19 mouse cellular contexts compared by ENCODE assay signal in the genomic region with DNA sequence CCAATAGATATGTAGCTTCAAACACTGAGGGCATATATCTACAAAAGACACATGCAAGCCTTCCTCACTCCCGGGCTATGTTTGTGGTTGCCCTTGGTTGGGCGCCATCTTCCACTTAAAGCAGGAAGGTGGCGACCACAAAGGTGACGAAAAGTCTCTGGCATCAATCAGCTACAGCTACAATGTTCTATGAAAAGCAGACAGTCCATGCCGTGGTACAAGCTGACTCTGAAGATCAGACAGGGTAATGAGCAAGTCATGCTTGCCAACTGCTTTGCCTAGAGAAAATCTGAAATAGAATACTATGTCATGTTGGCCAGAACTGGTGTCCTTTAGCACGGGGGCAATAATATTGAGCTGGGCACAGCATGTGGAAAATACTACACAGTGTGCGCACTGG. TPM values are rescaled to one million over a fixed set of nuclear protein-coding genes. Genes with fewer than 3 reads are reported as not detected.
DNase-seq lines count a peak whose midpoint lies in the region; ATAC-seq and TF ChIP-seq lines count a peak whose summit lies in the region.
"Had no signal": no experiment of that assay in that cellular context is flagged by ENCODE, and none has a peak within 500 bp of the region (broad histone marks: within the 10 kb centered on the region; RNA-seq: fewer than 3 reads in every experiment).

No protein-coding gene starts in this region.

- H3K9ac ChIP-seq in heart, embryonic 15.5 days: no peak overlapping the region
- no peak overlapping the region for H3K9ac ChIP-seq in midbrain, embryonic 13.5 days (replicated peaks)
- H3K9ac ChIP-seq: embryonic facial prominence, embryonic 13.5 days; forebrain, embryonic 12.5 days; intestine, embryonic 15.5 days; liver, postnatal 0 days had no signal

- WGBS in heart, embryonic 15.5 days: 36% methylated on average over 7 of the region's 7 CpGs
- WGBS in kidney, adult 2 months: 82% methylated on average over 7 of the region's 7 CpGs
- WGBS in midbrain, embryonic 13.5 days: 93% methylated on average over 7 of the region's 7 CpGs

- 0 out of 2 replicates have a peak, but pooled peaks have one; percentile 25 for ATAC-seq in common myeloid progenitor, adult 5-6 weeks (replicated peaks; ENCODE audit: low read depth, poor library complexity, severe bottlenecking)
- ATAC-seq in heart, embryonic 15.5 days (replicated peaks; ENCODE audit: insufficient number of reproducible peaks, insufficient read depth, low FRiP score, low read depth): peak; percentile 94
- ATAC-seq in megakaryocyte-erythroid progenitor cell, adult 5-6 weeks (replicated peaks; ENCODE audit: low FRiP score, low TSS enrichment, poor library complexity, severe bottlenecking): 0 out of 2 replicates have a peak, but pooled peaks have one; percentile 52
- ATAC-seq in midbrain, embryonic 13.5 days: no peak
- ATAC-seq: activated CD4-positive, CD25-positive, alpha-beta regulatory T cell, adult 4 months; intestine, embryonic 15.5 days; liver, postnatal 0 days had no signal

- H3K27ac ChIP-seq in heart, embryonic 15.5 days: peak overlapping the region; percentile 84
- H3K27ac ChIP-seq in kidney, adult 2 months (ENCODE audit: insufficient read depth, low read depth, low read length): no peak overlapping the region
- no peak overlapping the region for H3K27ac ChIP-seq in midbrain, embryonic 13.5 days
- H3K27ac ChIP-seq: embryonic facial prominence, embryonic 13.5 days; forebrain, embryonic 12.5 days; hindbrain, embryonic 10.5 days; intestine, embryonic 15.5 days; left cerebral cortex, adult 2 months; macrophage; stomach, postnatal 0 days had no signal

- DNase-seq in heart, adult 11 months: peak; percentile 98
- no peak for DNase-seq in cerebellum, postnatal 14 days
- no peak for DNase-seq in kidney, adult 2 months
- no peak for DNase-seq in adrenal gland, adult 18-20 months (ENCODE audit: low spot score in 2 of 2)
- DNase-seq: cerebellum, postnatal 36 days; kidney, postnatal 36 days; liver, postnatal 0 days had no signal

- no peak for TF ChIP-seq CTCF in kidney, adult 2 months (conservative IDR thresholded peaks at IDR 0.05; ENCODE audit: insufficient read depth, insufficient read length, low read depth, low read length)

- no peaks in the 10 kb centered on the region for H3K9me3 ChIP-seq in heart, embryonic 15.5 days (replicated peaks)
- no peaks in the 10 kb centered on the region for H3K9me3 ChIP-seq in midbrain, embryonic 13.5 days
- H3K9me3 ChIP-seq: embryonic facial prominence, embryonic 13.5 days; forebrain, embryonic 12.5 days; hindbrain, embryonic 10.5 days; intestine, embryonic 15.5 days had no signal

- no peaks in the 10 kb centered on the region for H3K4me1 ChIP-seq in heart, embryonic 15.5 days (replicated peaks)
- H3K4me1 ChIP-seq in kidney, adult 2 months (ENCODE audit: control insufficient read depth, insufficient read depth, low read length): peaks cover 3% of the 10 kb centered on the region; the same call in 1 of the 2 replicates
- no peaks in the 10 kb centered on the region for H3K4me1 ChIP-seq in midbrain, embryonic 13.5 days (replicated peaks)
- H3K4me1 ChIP-seq: embryonic facial prominence, embryonic 13.5 days; forebrain, embryonic 12.5 days; hindbrain, embryonic 10.5 days; intestine, embryonic 15.5 days had no signal

- H3K4me3 ChIP-seq in heart, embryonic 15.5 days: no peak overlapping the region
- H3K4me3 ChIP-seq in kidney, adult 2 months (ENCODE audit: insufficient read depth, low read depth, low read length): no peak overlapping the region
- no peak overlapping the region for H3K4me3 ChIP-seq in midbrain, embryonic 13.5 days (replicated peaks)
- H3K4me3 ChIP-seq: embryonic facial prominence, embryonic 13.5 days; forebrain, embryonic 12.5 days; hindbrain, embryonic 10.5 days; intestine, embryonic 15.5 days; left cerebral cortex, adult 2 months had no signal

- no peak overlapping the region for H3K4me2 ChIP-seq in heart, embryonic 15.5 days
- H3K4me2 ChIP-seq in midbrain, embryonic 13.5 days (replicated peaks): no peak overlapping the region
- H3K4me2 ChIP-seq: embryonic facial prominence, embryonic 13.5 days; forebrain, embryonic 12.5 days; intestine, embryonic 15.5 days had no signal

- TF ChIP-seq POLR2A in kidney, adult 2 months (IDR thresholded peaks at IDR 0.05; ENCODE audit: low read depth, low read length): no peak

- no peaks in the 10 kb centered on the region for H3K36me3 ChIP-seq in heart, embryonic 15.5 days
- H3K36me3 ChIP-seq in kidney, adult 2 months (ENCODE audit: control insufficient read depth, insufficient read depth, low read length): no peaks in the 10 kb centered on the region
- no peaks in the 10 kb centered on the region for H3K36me3 ChIP-seq in midbrain, embryonic 13.5 days
- H3K36me3 ChIP-seq: embryonic facial prominence, embryonic 13.5 days; forebrain, embryonic 12.5 days; hindbrain, embryonic 10.5 days; intestine, embryonic 15.5 days had no signal

- H3K27me3 ChIP-seq in heart, embryonic 15.5 days: no peaks in the 10 kb centered on the region
- H3K27me3 ChIP-seq in kidney, adult 2 months (replicated peaks; ENCODE audit: control insufficient read depth, insufficient read depth, low read length): no peaks in the 10 kb centered on the region
- H3K27me3 ChIP-seq in midbrain, embryonic 13.5 days: no peaks in the 10 kb centered on the region
- H3K27me3 ChIP-seq: embryonic facial prominence, embryonic 13.5 days; forebrain, embryonic 12.5 days; intestine, embryonic 15.5 days had no signal

RNA-seq across cellular contexts. Expression of a gene that starts 18.2 kb away (rescaled TPM):
- 114 and 131 TPM in 2 replicates for total RNA-seq in common myeloid progenitor, adult 5-6 weeks (2017)
- 32.7 and 33.0 TPM in 2 replicates for polyA plus RNA-seq in heart, embryonic 15.5 days (2015; fragmentation: Nextera tagmentation; extraction: Ambion mirVana)
- total RNA-seq in megakaryocyte-erythroid progenitor cell, adult 5-6 weeks (2014; fragmentation: Nextera tagmentation): 95.7 and 102 TPM in 2 replicates
- total RNA-seq in megakaryocyte-erythroid progenitor cell, adult 5-6 weeks (2017): 122 and 145 TPM in 2 replicates
- 6.5 and 8.0 TPM in 2 replicates for polyA plus RNA-seq in kidney, adult 2 months (2012; rRNA removed)
- total RNA-seq in adrenal gland, adult 18-20 months (2021): 10 to 100 TPM; 35.9 to 41.9 TPM
- 70.5 and 73.7 TPM in 2 replicates for polyA plus RNA-seq in midbrain, embryonic 13.5 days (2015; fragmentation: Nextera tagmentation; extraction: Ambion mirVana)

RNA-seq across cellular contexts. Expression of a gene that starts 20.8 kb away (rescaled TPM):
- 31.3 and 38.7 TPM in 2 replicates for total RNA-seq in common myeloid progenitor, adult 5-6 weeks (2017)
- polyA plus RNA-seq in heart, embryonic 15.5 days (2015; fragmentation: Nextera tagmentation; extraction: Ambion mirVana): 18.5 and 23.2 TPM in 2 replicates
- 42.6 and 43.9 TPM in 2 replicates for total RNA-seq in megakaryocyte-erythroid progenitor cell, adult 5-6 weeks (2014; fragmentation: Nextera tagmentation)
- 17.6 and 26.4 TPM in 2 replicates for total RNA-seq in megakaryocyte-erythroid progenitor cell, adult 5-6 weeks (2017)
- polyA plus RNA-seq in kidney, adult 2 months (2012; rRNA removed): 29.4 and 30.6 TPM in 2 replicates
- total RNA-seq in adrenal gland, adult 18-20 months (2021): 10 to 100 TPM; 34.6 to 38.2 TPM
- polyA plus RNA-seq in midbrain, embryonic 13.5 days (2015; fragmentation: Nextera tagmentation; extraction: Ambion mirVana): 40.3 and 40.9 TPM in 2 replicates
